Mouse (Mus musculus): ENCODE results near the gene Mxi1. TPM values are rescaled to one million over a fixed set of nuclear protein-coding genes. Genes with fewer than 3 reads are reported as not detected.

The Mxi1 gene
- polyA plus RNA-seq, 1 experiment from 2014 or later: 50.7 TPM

DNA sequence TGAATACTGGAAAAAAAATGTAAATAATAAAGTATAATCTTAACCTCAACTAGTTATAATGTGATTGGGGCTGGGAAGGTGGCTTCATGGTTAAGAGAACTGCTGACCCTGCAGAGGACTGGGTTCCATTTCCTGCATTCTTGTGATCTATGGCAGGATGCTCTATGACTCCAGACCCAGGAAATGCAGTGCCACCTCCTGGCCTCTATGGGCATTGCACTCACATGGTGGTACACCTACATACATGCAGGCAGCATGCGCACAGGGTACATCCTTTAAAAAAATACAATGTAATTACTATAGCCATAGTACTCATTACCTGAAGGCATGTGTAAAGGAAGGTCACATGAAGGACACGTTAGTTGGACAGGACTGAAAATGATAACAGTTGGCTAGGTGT lies 52.6 kb downstream of the Mxi1 start:
- H3K4me1 ChIP-seq (replicated peaks): peaks cover 49% of the 10 kb centered on the region
- no peaks in the 10 kb centered on the region for H3K9me3 ChIP-seq
- no peak overlapping the region for H3K4me3 ChIP-seq (replicated peaks)
- no peak overlapping the region for H3K27ac ChIP-seq
- no peaks in the 10 kb centered on the region for H3K27me3 ChIP-seq
- H3K36me3 ChIP-seq: no peaks in the 10 kb centered on the region
- ATAC-seq: no peak
- H3K9ac ChIP-seq (replicated peaks): no peak overlapping the region
- no peak overlapping the region for H3K4me2 ChIP-seq (replicated peaks)
- 47% methylated on average over 2 of the region's 2 CpGs for WGBS

- peaks cover 47% of the 10 kb centered on the region for H3K4me1 ChIP-seq (replicated peaks)
- ATAC-seq: no peak
- 65% methylated on average over 2 of the region's 2 CpGs for WGBS
These were observed 54.2 kb downstream of the Mxi1 start for GRCm38 (mm10) chr19:53364551-53364950.

GRCm38 (mm10) chr19:53364963-53365362 lies 54.6 kb downstream of the Mxi1 start:
- WGBS: 41% methylated on average over 9 of the region's 9 CpGs
- H3K36me3 ChIP-seq: no peaks in the 10 kb centered on the region
- H3K4me1 ChIP-seq (replicated peaks): peaks cover 44% of the 10 kb centered on the region
- no peak overlapping the region for H3K4me2 ChIP-seq (replicated peaks)
- ATAC-seq: no peak
- no peaks in the 10 kb centered on the region for H3K27me3 ChIP-seq
- H3K4me3 ChIP-seq (replicated peaks): no peak overlapping the region
- H3K9ac ChIP-seq (replicated peaks): no peak overlapping the region
- no peaks in the 10 kb centered on the region for H3K9me3 ChIP-seq
- H3K27ac ChIP-seq: 0 out of 2 replicates have a peak overlapping the region, but pooled peaks have one; percentile 44

More at GRCm38 (mm10) chr19:53364551-53364950, 54.2 kb downstream of the Mxi1 start:
- no peaks in the 10 kb centered on the region for H3K9me3 ChIP-seq
- H3K4me2 ChIP-seq (replicated peaks): no peak overlapping the region
- H3K27me3 ChIP-seq: no peaks in the 10 kb centered on the region
- no peak overlapping the region for H3K27ac ChIP-seq
- no peak overlapping the region for H3K4me3 ChIP-seq (replicated peaks)
- H3K9ac ChIP-seq (replicated peaks): no peak overlapping the region
- H3K36me3 ChIP-seq: no peaks in the 10 kb centered on the region

DNA sequence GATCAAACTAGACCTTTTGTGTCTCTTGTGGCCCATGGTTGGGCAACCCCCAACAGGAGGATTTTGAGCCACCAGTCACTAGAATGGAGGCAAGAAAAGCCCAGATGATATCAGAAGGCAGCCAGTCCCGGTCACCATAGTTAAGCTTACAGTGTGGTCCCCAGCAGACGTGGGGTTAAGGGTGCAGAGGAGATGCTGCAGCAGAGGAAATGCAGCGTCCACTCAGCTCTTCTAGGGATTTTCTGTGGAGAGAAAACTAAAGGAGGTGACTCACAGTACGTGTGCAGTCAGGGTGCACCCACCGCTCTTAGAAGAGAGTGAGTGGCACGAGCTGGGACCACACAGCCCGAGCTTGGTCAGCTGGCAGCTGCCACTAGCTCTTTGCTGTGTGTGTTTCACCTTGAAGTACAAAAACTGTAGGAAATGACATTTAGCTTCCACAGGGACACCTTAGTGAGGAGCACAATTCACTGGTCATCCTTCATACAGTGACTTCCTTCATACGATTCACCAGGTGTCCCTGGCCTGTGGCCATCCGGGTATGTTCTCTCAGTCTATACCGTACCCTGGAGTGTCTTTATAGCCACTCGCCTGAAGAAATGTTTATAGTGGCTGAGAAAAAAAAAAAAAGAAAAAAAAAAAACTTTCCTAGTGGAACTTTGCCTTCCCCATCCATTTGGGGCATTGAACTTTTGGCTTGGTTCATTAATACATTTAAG lies 55.9 kb downstream of the Mxi1 start:
- no peak for ATAC-seq
- WGBS: 84% methylated on average over 11 of the region's 11 CpGs
- H3K4me3 ChIP-seq (replicated peaks): no peak overlapping the region
- H3K9me3 ChIP-seq: no peaks in the 10 kb centered on the region
- H3K4me2 ChIP-seq (replicated peaks): no peak overlapping the region
- no peak overlapping the region for H3K9ac ChIP-seq (replicated peaks)
- peaks cover 1% of the 10 kb centered on the region for H3K36me3 ChIP-seq
- no peak overlapping the region for H3K27ac ChIP-seq
- peaks cover 32% of the 10 kb centered on the region for H3K4me1 ChIP-seq (replicated peaks)
- no peaks in the 10 kb centered on the region for H3K27me3 ChIP-seq

- H3K4me2 ChIP-seq (replicated peaks): no peak overlapping the region
- peaks cover 8% of the 10 kb centered on the region for H3K36me3 ChIP-seq
- no peak overlapping the region for H3K27ac ChIP-seq
- no peaks in the 10 kb centered on the region for H3K27me3 ChIP-seq
- no peak overlapping the region for H3K4me3 ChIP-seq (replicated peaks)
- H3K9me3 ChIP-seq: no peaks in the 10 kb centered on the region
- H3K4me1 ChIP-seq (replicated peaks): peaks cover 30% of the 10 kb centered on the region
- ATAC-seq: no peak
- no peak overlapping the region for H3K9ac ChIP-seq (replicated peaks)
- 71% methylated on average over 7 of the region's 7 CpGs for WGBS
These were observed 56.6 kb downstream of the Mxi1 start for GRCm38 (mm10) chr19:53366881-53367280.

GRCm38 (mm10) chr19:53369469-53370043 lies 59.2 kb downstream of the Mxi1 start:
- Histone ChIP-seq H3K4me2 (replicated peaks) (no peak overlapping the region), H3K27ac (no peak overlapping the region), H3K9ac (replicated peaks) (no peak overlapping the region), H3K4me1 (replicated peaks) (peaks cover 27% of the 10 kb centered on the region), H3K9me3 (no peaks in the 10 kb centered on the region), H3K36me3 (peaks cover 28% of the 10 kb centered on the region), H3K4me3 (replicated peaks) (no peak overlapping the region), H3K27me3 (no peaks in the 10 kb centered on the region)
- ATAC-seq: peak; percentile 61
- whole genome bisulfite sequencing: 38% methylated on average over 14 of the region's 14 CpGs

- WGBS: 82% methylated on average over 15 of the region's 15 CpGs
- Histone ChIP-seq H3K36me3 (peaks cover 34% of the 10 kb centered on the region), H3K27ac (no peak overlapping the region), H3K4me1 (replicated peaks) (peaks cover 20% of the 10 kb centered on the region), H3K4me3 (replicated peaks) (no peak overlapping the region), H3K9ac (replicated peaks) (no peak overlapping the region), H3K27me3 (no peaks in the 10 kb centered on the region), H3K4me2 (replicated peaks) (no peak overlapping the region), H3K9me3 (no peaks in the 10 kb centered on the region)
- ATAC-seq: peak; percentile 35; the same call in 1 of the 2 replicates
These were observed 59.9 kb downstream of the Mxi1 start for GRCm38 (mm10) chr19:53370233-53370632.

GRCm38 (mm10) chr19:53371666-53372065 lies 61.3 kb downstream of the Mxi1 start, which contains the start of gene Gm10197:
Gene Gm10197, minus strand, starts transcription at chr19:53371766.
- Histone ChIP-seq H3K4me1 (replicated peaks) (peaks cover 9% of the 10 kb centered on the region), H3K9ac (replicated peaks) (no peak within 1 kb of the TSS; the same call in 1 of the 2 replicates), H3K36me3 (peaks cover 46% of the 10 kb centered on the region), H3K27me3 (no peaks in the 10 kb centered on the region), H3K27ac (no peak within 1 kb of the TSS), H3K4me2 (replicated peaks) (no peak within 1 kb of the TSS), H3K4me3 (replicated peaks) (no peak within 1 kb of the TSS), H3K9me3 (no peaks in the 10 kb centered on the region)
- ATAC-seq: no peak
- 94% methylated on average over 13 of the region's 13 CpGs for WGBS

- no peak for ATAC-seq
- Histone ChIP-seq H3K4me1 (replicated peaks) (0 out of 2 replicates have a peak, but pooled peaks cover 4% of the 10 kb centered on the region), H3K4me3 (replicated peaks) (no peak overlapping the region), H3K36me3 (peaks cover 54% of the 10 kb centered on the region), H3K4me2 (replicated peaks) (no peak overlapping the region), H3K27ac (no peak overlapping the region), H3K27me3 (no peaks in the 10 kb centered on the region), H3K9me3 (no peaks in the 10 kb centered on the region), H3K9ac (replicated peaks) (no peak overlapping the region)
- 86% methylated on average over 2 of the region's 2 CpGs for WGBS
These were observed 63.3 kb downstream of the Mxi1 start for GRCm38 (mm10) chr19:53373570-53373969.

DNA sequence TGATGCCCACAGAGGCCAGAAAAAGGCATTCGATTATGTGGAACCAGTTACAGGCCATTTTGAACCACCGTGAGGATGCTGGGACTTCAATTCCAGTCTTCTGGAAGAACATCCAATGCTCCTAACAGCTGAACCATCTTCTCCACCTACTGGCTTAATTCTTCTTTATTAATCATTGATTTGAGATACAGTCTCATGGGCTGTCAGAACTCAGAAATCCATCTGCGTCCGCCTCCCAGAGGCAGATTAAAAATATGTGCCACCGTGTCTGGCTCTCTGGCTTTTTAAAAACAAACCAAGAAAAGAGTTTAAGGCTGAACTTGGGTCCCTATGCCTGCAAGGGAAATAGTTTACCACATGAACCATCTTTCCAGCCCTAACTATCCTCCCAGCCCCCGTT lies 65.0 kb downstream of the Mxi1 start:
- H3K27ac ChIP-seq: no peak overlapping the region
- H3K4me1 ChIP-seq (replicated peaks): no peaks in the 10 kb centered on the region
- no peak for ATAC-seq
- H3K9me3 ChIP-seq: no peaks in the 10 kb centered on the region
- H3K4me3 ChIP-seq (replicated peaks): no peak overlapping the region
- H3K4me2 ChIP-seq (replicated peaks): no peak overlapping the region
- no peak overlapping the region for H3K9ac ChIP-seq (replicated peaks)
- peaks cover 64% of the 10 kb centered on the region for H3K36me3 ChIP-seq
- no peaks in the 10 kb centered on the region for H3K27me3 ChIP-seq
- WGBS: 93% methylated on average over 6 of the region's 6 CpGs

- Histone ChIP-seq H3K36me3 (peaks cover 69% of the 10 kb centered on the region), H3K27ac (no peak overlapping the region), H3K9ac (replicated peaks) (no peak overlapping the region), H3K4me1 (replicated peaks) (no peaks in the 10 kb centered on the region), H3K27me3 (no peaks in the 10 kb centered on the region), H3K4me3 (replicated peaks) (no peak overlapping the region), H3K4me2 (replicated peaks) (no peak overlapping the region), H3K9me3 (no peaks in the 10 kb centered on the region)
- ATAC-seq: no peak
- 94% methylated on average over 9 of the region's 9 CpGs for WGBS
These were observed 65.5 kb downstream of the Mxi1 start for GRCm38 (mm10) chr19:53375816-53376215.

DNA sequence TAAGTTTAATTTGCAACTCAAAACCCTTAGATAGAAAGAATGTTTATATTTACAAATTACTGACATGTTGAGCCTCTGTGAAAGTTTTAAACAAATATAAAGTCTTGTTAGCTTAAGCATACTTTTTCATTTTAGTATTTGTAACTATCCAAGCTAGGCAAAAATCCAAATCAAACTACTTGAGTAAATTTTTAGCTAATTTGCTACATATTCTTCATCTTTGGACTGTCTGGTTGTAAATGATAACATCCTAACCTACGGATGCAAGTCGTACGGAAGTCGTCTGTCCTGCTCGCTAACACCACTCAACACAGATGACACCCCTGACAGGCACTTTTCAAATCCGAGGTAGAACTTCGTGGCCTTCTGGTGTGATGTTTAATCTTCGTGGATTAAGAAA lies 67.3 kb downstream of the Mxi1 start:
- no peak for ATAC-seq
- Histone ChIP-seq H3K27me3 (no peaks in the 10 kb centered on the region), H3K4me2 (replicated peaks) (no peak overlapping the region), H3K4me1 (replicated peaks) (no peaks in the 10 kb centered on the region), H3K4me3 (replicated peaks) (no peak overlapping the region), H3K9me3 (no peaks in the 10 kb centered on the region), H3K36me3 (peaks cover 64% of the 10 kb centered on the region), H3K27ac (no peak overlapping the region), H3K9ac (replicated peaks) (no peak overlapping the region)
- 90% methylated on average over 8 of the region's 8 CpGs for WGBS
